Mouse (Mus musculus) left cerebral cortex, postnatal 14 days (tissue): ENCODE data around the gene Golga5. TPM values are rescaled to one million over a fixed set of nuclear protein-coding genes. Genes with fewer than 3 reads are reported as not detected.

Experiments used
- total RNA-seq, 2 experiments: library from RNA; stranded (reverse); gene quantifications; 2 replicates each; pipeline ENCODE4 v1.2.3; 2021

The Golga5 gene
- total RNA-seq, 2 experiments from 2014 or later = 25.1 to 28.2 TPM

Other genes with a start within 250 kb of the Golga5 start
- gene Rin3, start 186.1 kb upstream of the Golga5 start, total RNA-seq = 1 to 10 TPM; 3.2 to 4.5 TPM
- gene Lgmn, start 29.3 kb upstream of the Golga5 start, total RNA-seq = 100 to 1,000 TPM; 117 to 127 TPM
- gene Chga, start 85.8 kb downstream of the Golga5 start, total RNA-seq = 100 to 1,000 TPM; 190 to 204 TPM
- 10 to 100 TPM; 74.9 to 76.2 TPM for gene Itpk1, start 235.8 kb downstream of the Golga5 start, total RNA-seq